Mouse (Mus musculus) layer of hippocampus, adult 11-12 months (tissue): ENCODE measurements around the gene Tshz2.
A peak's percentile ranks its signal among the peaks of the same experiment; 100 is the strongest.

Source experiments
- DNase-seq: peaks from one replicate; pipeline ENCODE4 v3.0.0; 2022; ENCODE audit warnings: low spot score

Gene Tshz2

GRCm38 (mm10) chr2:170107791-170108190 is 475.0 kb downstream of the Tshz2 start:
- DNase-seq: no peak

GRCm38 (mm10) chr2:170109528-170109927 is 476.7 kb downstream of the Tshz2 start:
- no peak for DNase-seq

- DNase-seq: no peak
Measured at GRCm38 (mm10) chr2:170110306-170110705, 477.5 kb downstream of the Tshz2 start.

GRCm38 (mm10) chr2:170116704-170117281 is 484.0 kb downstream of the Tshz2 start:
- DNase-seq: peak; percentile 87

GRCm38 (mm10) chr2:170120139-170121027 is 487.6 kb downstream of the Tshz2 start:
- no peak for DNase-seq
